Mouse (Mus musculus) neutrophil, adult 59 days (primary cell): Measurements from ENCODE around the gene Lmntd1. TPM values are rescaled to one million over a fixed set of nuclear protein-coding genes. Genes with fewer than 3 reads are reported as not detected.

ENCODE experiments used
- total RNA-seq, 2 experiments: library from RNA; stranded (reverse); gene quantifications; 1 replicate in 1 of 2; 2 replicates in 1 of 2; pipeline ENCODE4 v1.2.4; 2023

Lmntd1 gene
- not detected for total RNA-seq

GRCm38 (mm10) chr6:145614219-145614618 lies at the start of gene Lmntd1:
Gene Lmntd1, minus strand, starts transcription at chr6:145614319.

DNA sequence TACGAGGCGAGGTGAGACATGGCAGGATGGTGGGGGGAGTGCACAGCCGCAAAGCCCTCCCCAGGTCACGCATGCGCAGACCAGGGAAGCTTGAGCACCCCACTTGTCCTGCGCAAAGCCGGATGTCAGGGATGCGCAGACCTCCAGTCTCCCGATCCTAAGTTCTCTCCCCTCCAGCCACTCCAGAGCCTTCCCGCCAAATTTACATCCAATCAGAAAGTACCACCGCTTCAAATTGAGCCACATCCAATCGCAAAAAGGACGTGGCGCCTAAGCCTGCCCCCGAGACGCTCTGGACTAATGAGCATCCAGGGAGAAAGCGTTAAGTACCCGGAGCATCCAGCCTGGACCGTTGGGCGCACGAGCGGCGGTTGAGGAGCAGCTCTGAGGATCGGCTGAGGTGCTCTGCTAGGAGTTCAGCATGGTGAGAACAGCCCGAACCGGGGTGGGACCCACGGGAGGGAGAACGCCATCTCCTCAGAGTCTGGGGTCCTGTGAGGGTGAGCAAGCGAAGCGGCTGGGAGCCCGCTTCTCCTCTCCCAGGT lies 1.6 kb upstream of the Lmntd1 start, which contains the start of gene Tuba3b:
TSS of gene Tuba3b (plus strand) at position 92 of the 545 bp plus-strand sequence.

Other genes starting within 250 kb of the Lmntd1 start
- not detected for gene Tuba3b, start 1.4 kb upstream of the Lmntd1 start, total RNA-seq
- gene Rassf8, start 132.4 kb upstream of the Lmntd1 start, total RNA-seq, result 10 to 100 TPM in 1 of 2 experiments, 1 to 10 TPM in 1; 8.4 to 10.5 TPM